Mouse (Mus musculus) ES-E14 (cell line): ENCODE measurements around the gene Pip5kl1.

Experiments
- CHD2 ChIP-seq: IDR thresholded peaks from 2 replicates; pipeline ENCODE4 v1.6.1; 2014; ENCODE audit warnings: mild to moderate bottlenecking, low read depth, low read length, inconsistent platforms
- ZC3H11A ChIP-seq: IDR thresholded peaks from 2 replicates; pipeline ENCODE4 v1.6.1; 2012; ENCODE audit warnings: low read depth, mild to moderate bottlenecking, inconsistent platforms, low read length, borderline replicate concordance

GRCm38 (mm10) chr2:32541333-32541908 lies 33.2 kb upstream of the Pip5kl1 start:
- TF ChIP-seq ZC3H11A: no peak
- TF ChIP-seq CHD2: no peak
